Mouse (Mus musculus) liver (tissue): ENCODE measurements around the gene St6gal1.

ENCODE experiments used
- DNase-seq: peaks from one replicate; pipeline ENCODE4 v3.0.0-alpha.2; 2020; ENCODE audit warnings: mixed read lengths

Gene St6gal1

GRCm38 (mm10) chr16:23223871-23224469 lies 570 bp upstream of the St6gal1 start:
- DNase-seq: no peak

GRCm38 (mm10) chr16:23225069-23225721 lies 655 bp downstream of the St6gal1 start:
- peak; percentile 31 for DNase-seq

GRCm38 (mm10) chr16:23225821-23226600 lies 1.5 kb downstream of the St6gal1 start:
- DNase-seq: peak; percentile 21

GRCm38 (mm10) chr16:23226601-23227351 lies 2.2 kb downstream of the St6gal1 start:
- DNase-seq: no peak

GRCm38 (mm10) chr16:23227851-23228250 lies 3.3 kb downstream of the St6gal1 start:
- no peak for DNase-seq

- DNase-seq: no peak
These were observed 3.9 kb downstream of the St6gal1 start for GRCm38 (mm10) chr16:23228486-23228885.

GRCm38 (mm10) chr16:23229945-23230344 lies 5.4 kb downstream of the St6gal1 start:
- no peak for DNase-seq

- no peak for DNase-seq
These were observed 6.6 kb downstream of the St6gal1 start for GRCm38 (mm10) chr16:23231168-23231567.

GRCm38 (mm10) chr16:23232691-23233090 lies 8.2 kb downstream of the St6gal1 start:
- DNase-seq: no peak

- peak; percentile 21 for DNase-seq
These were observed 9.0 kb downstream of the St6gal1 start for GRCm38 (mm10) chr16:23233496-23233895.

- no peak for DNase-seq
These were observed 10.0 kb downstream of the St6gal1 start for GRCm38 (mm10) chr16:23234557-23234956.

- no peak for DNase-seq
These were observed 10.7 kb downstream of the St6gal1 start for GRCm38 (mm10) chr16:23235173-23235694.

- DNase-seq: peak; percentile 23
These were observed 15.0 kb downstream of the St6gal1 start for GRCm38 (mm10) chr16:23239583-23239982.

- DNase-seq: peak; percentile 57
These were observed 15.8 kb downstream of the St6gal1 start for GRCm38 (mm10) chr16:23240049-23240949.

GRCm38 (mm10) chr16:23240950-23241259 lies 16.4 kb downstream of the St6gal1 start:
- no peak for DNase-seq

- no peak for DNase-seq
These were observed 19.3 kb downstream of the St6gal1 start for GRCm38 (mm10) chr16:23243726-23244425.

- DNase-seq: no peak
These were observed 19.9 kb downstream of the St6gal1 start for GRCm38 (mm10) chr16:23244486-23244885.

GRCm38 (mm10) chr16:23249285-23249684 lies 24.7 kb downstream of the St6gal1 start:
- no peak for DNase-seq

GRCm38 (mm10) chr16:23249762-23250161 lies 25.2 kb downstream of the St6gal1 start:
- no peak for DNase-seq

- no peak for DNase-seq
These were observed 26.3 kb downstream of the St6gal1 start for GRCm38 (mm10) chr16:23250556-23251444.
